Mouse (Mus musculus): Measurements from ENCODE around the gene Fam178b.

Gene Fam178b

DNA sequence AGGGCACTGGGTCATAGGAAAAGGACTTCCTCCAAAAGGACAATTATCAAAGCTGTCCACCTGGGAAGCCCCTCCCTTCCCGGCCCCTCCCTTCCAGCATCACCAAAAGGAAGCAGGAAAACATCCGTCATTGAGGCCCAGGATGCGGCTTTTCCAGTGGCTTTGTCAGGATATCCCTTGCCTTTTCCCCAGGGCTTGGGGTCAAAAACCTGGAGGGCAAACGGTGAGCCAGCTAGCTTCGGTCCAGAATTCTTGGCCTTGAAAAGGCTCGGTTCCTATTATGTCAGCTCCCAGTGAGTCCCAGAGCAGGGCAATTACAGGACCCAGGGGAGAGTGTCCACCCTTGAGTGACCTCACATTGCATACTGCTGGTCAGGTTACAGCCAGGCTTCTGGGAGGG lies 122.1 kb downstream of the Fam178b start:
- DNase-seq (ENCODE audit: low read depth, low spot score): no peak
- Histone ChIP-seq H3K27me3 (ENCODE audit: control insufficient read depth, insufficient read depth, low read length, poor library complexity, severe bottlenecking) (peaks cover 2% of the 10 kb centered on the region; the same call in 1 of the 2 replicates), H3K36me3 (ENCODE audit: control insufficient read depth, insufficient read depth, low read length, poor library complexity, severe bottlenecking) (no peaks in the 10 kb centered on the region)

- peaks cover 2% of the 10 kb centered on the region; the same call in 1 of the 2 replicates for H3K27me3 ChIP-seq (ENCODE audit: control insufficient read depth, insufficient read depth, low read length, poor library complexity, severe bottlenecking)
- no peak for DNase-seq (ENCODE audit: low read depth, low spot score)
- H3K36me3 ChIP-seq (ENCODE audit: control insufficient read depth, insufficient read depth, low read length, poor library complexity, severe bottlenecking): no peaks in the 10 kb centered on the region
Observed at GRCm38 (mm10) chr1:36559888-36560287, 123.1 kb downstream of the Fam178b start.

DNA sequence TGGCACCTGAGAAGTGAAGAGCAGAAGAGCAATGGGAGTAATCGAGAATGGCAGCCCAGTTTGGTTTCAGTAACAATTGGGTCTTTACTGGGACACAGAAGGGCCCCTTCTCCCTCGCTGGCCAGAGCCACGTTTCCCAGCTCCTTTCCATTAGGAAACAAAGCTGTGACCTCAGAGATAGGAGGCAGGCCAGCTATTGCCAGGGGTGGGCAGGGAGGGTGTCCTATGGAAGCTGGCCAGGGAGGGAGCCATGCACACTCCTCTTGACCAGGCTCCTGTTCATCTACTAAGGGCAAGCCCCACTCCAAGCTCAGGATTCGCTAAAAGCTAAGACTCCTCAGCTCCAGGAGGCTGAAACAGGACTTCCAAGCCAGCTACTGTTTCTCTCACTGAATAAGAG lies 123.7 kb downstream of the Fam178b start:
- DNase-seq (ENCODE audit: low read depth, low spot score): no peak
- H3K36me3 ChIP-seq (ENCODE audit: control insufficient read depth, insufficient read depth, low read length, poor library complexity, severe bottlenecking): no peaks in the 10 kb centered on the region
- H3K27me3 ChIP-seq (ENCODE audit: control insufficient read depth, insufficient read depth, low read length, poor library complexity, severe bottlenecking): peaks cover 2% of the 10 kb centered on the region; the same call in 1 of the 2 replicates

DNA sequence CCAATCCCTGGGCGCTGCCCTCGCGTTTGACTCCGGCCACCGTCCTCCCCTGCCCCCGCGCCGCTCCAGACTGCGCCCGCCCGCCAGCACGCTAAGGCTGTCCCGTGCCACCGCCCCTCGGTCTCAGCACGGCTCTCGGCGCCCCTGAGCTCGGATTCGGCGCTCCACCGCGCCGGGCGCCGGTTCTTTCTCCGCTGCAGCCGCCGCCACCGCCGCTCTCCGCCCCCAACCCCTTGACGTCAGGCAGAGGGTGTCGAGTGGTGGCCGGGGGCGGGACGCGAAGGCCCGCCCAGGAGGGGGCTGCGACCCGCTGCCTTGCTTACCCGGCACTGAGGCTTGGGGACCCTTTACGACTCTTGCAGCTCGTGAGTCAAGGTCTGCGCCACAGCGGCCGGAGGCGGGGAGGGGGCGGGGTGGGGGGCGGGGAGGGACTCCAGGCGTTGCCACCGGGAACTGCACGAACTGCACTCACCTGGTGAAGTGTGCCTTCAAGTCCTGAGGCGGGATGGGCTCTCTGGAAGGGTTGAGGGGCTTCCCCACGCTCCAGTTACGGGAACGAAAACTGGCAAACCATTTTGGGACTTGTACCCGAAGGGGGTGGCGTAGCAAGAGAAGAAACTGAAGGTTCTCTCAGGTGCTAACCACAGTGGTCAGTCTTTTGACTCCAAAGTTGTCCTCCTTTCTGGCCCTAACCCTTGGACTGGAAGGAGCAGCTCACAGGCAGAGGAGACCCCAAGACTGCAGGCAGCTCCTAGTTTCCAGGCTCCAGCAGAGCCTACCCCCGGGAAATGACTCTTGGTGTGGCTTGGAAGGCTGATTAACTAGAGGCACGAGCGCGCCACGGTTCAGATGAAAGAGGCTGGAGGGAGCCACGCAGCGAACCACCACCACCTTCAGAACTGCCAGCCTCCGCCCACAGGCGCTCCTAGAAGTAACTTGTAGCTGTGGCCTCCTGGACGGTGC lies 124.7 kb downstream of the Fam178b start, which contains the start of gene Sema4c:
TSS of gene Sema4c (minus strand) at position 319 of the 963 bp plus-strand sequence.
- DNase-seq (ENCODE audit: low read depth, low spot score): peak; percentile 46
- H3K27me3 ChIP-seq (ENCODE audit: control insufficient read depth, insufficient read depth, low read length, poor library complexity, severe bottlenecking): peaks cover 2% of the 10 kb centered on the region; the same call in 1 of the 2 replicates
- no peaks in the 10 kb centered on the region for H3K36me3 ChIP-seq (ENCODE audit: control insufficient read depth, insufficient read depth, low read length, poor library complexity, severe bottlenecking)

DNA sequence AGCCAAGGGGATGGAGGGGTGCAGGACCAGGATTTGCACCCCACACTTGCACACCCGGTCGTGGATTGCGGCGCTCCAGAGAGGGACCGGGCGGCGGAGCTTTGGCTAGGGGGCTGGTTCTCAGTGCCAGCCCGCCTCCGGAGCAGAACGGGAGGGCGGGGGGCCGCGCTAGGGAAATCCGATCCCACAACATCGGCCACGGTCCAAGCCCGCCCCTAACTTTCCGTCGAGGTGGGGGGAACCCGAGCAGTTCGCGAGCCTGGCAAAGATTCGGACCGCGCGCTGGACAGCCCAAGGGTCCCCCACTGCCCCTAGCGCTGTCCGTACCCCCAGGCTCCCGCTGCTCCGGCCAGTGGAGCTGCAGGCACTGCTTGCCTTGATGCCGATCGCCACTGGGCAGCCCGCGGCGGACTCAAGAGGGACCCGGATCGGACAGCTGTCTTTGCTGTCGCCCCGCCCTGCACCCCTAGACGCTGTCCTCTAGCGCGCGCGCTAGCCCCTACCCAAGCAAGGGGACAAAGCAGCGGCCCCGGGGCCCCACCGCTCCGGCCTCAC lies 125.4 kb downstream of the Fam178b start:
- no peak for DNase-seq (ENCODE audit: low read depth, low spot score)
- Histone ChIP-seq H3K36me3 (ENCODE audit: control insufficient read depth, insufficient read depth, low read length, poor library complexity, severe bottlenecking) (no peaks in the 10 kb centered on the region), H3K27me3 (ENCODE audit: control insufficient read depth, insufficient read depth, low read length, poor library complexity, severe bottlenecking) (peaks cover 2% of the 10 kb centered on the region; the same call in 1 of the 2 replicates)

GRCm38 (mm10) chr1:36556553-36557456 lies 126.2 kb downstream of the Fam178b start:
- H3K36me3 ChIP-seq (ENCODE audit: control insufficient read depth, insufficient read depth, low read length, poor library complexity, severe bottlenecking): no peaks in the 10 kb centered on the region
- peaks cover 2% of the 10 kb centered on the region; the same call in 1 of the 2 replicates for H3K27me3 ChIP-seq (ENCODE audit: control insufficient read depth, insufficient read depth, low read length, poor library complexity, severe bottlenecking)
- DNase-seq (ENCODE audit: low read depth, low spot score): peak; percentile 68

- peaks cover 2% of the 10 kb centered on the region; the same call in 1 of the 2 replicates for H3K27me3 ChIP-seq (ENCODE audit: control insufficient read depth, insufficient read depth, low read length, poor library complexity, severe bottlenecking)
- no peak for DNase-seq (ENCODE audit: low read depth, low spot score)
- H3K36me3 ChIP-seq (ENCODE audit: control insufficient read depth, insufficient read depth, low read length, poor library complexity, severe bottlenecking): no peaks in the 10 kb centered on the region
Observed at GRCm38 (mm10) chr1:36555798-36556395, 127.1 kb downstream of the Fam178b start.

DNA sequence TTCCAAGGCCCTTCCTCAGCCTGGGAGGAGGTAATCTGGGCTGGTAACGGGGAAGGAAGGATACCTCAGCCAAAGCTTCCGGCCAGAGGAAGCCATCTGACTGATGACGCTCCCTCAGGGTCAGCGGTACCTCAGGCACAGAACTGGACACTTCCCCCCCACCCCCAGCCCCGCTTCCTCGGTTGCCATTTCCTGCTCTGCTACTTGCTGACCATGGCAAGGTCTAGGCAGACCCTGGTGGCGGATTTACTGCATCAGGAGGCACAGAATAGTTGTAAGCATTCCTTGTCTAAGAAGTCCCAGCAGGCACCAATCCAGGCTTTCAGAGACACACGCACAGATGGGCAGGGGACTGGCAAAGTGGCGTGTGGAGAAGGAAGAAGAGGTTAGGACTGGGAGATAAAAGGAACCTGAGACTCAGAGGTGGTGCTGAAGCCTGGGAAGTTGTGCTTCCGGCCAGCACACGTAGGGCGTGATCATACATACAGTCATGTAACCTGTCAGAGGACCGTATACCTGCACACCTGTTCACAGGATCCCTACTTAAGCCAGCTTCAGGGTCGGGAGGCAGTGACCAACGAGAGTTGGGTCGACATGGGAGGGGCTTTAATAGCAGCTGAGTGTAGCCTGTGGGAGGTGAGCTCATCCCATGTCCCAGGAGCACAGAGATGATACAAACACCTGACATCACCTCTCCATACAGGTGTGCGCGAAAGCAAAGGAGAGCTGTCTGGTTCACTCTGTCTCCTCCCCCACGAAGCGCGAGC lies 128.2 kb downstream of the Fam178b start:
- Histone ChIP-seq H3K27me3 (ENCODE audit: control insufficient read depth, insufficient read depth, low read length, poor library complexity, severe bottlenecking) (peaks cover 2% of the 10 kb centered on the region; the same call in 1 of the 2 replicates), H3K36me3 (ENCODE audit: control insufficient read depth, insufficient read depth, low read length, poor library complexity, severe bottlenecking) (no peaks in the 10 kb centered on the region)
- DNase-seq (ENCODE audit: low read depth, low spot score): no peak

GRCm38 (mm10) chr1:36552506-36552905 lies 130.5 kb downstream of the Fam178b start:
- no peaks in the 10 kb centered on the region for H3K36me3 ChIP-seq (ENCODE audit: control insufficient read depth, insufficient read depth, low read length, poor library complexity, severe bottlenecking)

DNA sequence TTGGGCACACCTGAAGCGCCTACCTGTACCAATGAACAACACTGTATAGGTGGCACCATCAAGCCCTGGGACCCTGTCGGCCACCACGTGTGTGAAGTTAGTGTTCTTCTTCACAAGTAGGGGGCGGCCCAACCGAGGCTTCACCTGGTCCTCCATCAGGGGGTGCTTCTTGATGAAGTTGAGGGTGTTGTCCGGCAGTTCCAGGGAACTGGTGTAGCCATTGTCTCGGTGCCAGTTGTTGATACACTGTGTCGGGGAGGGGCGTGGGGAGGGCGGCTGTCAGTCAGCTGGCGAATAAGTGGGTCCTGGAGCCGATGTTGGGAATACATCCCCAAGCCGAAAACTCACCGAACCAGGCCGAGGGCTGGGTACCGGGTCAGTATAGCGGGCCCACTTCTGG lies 131.1 kb downstream of the Fam178b start:
- no peak for DNase-seq (ENCODE audit: low read depth, low spot score)
- Histone ChIP-seq H3K36me3 (ENCODE audit: control insufficient read depth, insufficient read depth, low read length, poor library complexity, severe bottlenecking) (no peaks in the 10 kb centered on the region), H3K27me3 (ENCODE audit: control insufficient read depth, insufficient read depth, low read length, poor library complexity, severe bottlenecking) (no peaks in the 10 kb centered on the region)

More at GRCm38 (mm10) chr1:36552506-36552905, 130.5 kb downstream of the Fam178b start:
- peaks cover 2% of the 10 kb centered on the region; the same call in 1 of the 2 replicates for H3K27me3 ChIP-seq (ENCODE audit: control insufficient read depth, insufficient read depth, low read length, poor library complexity, severe bottlenecking)
- no peak for DNase-seq (ENCODE audit: low read depth, low spot score)

DNA sequence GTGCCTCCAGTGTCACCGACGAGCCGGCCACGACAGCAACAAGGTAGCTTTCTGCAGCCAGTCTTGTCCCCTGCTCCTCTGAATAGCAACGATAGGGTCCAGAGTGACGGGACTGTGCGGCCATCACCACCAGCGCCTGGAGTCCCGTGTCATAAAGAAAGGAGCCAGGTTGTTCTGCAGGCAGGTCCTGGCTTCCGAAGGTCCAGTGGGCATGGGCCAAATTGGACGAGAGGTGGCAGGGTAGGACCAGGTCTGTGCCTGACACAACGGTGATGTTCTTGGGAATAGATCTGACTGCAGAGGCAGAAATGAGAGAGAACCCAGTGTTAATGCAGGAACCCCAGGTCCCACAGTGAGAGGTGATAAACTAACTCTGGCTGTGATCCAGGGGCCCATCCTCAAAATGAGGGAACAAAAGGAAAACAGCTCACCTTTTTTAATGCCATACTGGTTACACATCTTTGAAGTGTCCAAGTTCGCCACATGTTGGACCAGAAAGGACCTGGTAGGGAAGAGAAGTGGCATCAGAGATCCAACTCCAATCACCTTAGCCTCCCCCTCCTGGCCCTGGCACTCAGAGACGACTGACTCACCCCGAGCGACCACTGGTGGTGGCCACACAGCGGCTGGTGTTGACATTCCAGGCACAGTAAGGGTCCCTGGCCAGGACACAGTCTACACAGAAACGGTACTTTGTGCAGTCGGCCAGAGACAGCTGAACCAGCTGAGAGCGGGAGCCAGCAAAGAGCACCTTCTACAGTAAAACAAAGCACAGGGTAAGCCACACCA lies 132.7 kb downstream of the Fam178b start:
- Histone ChIP-seq H3K36me3 (ENCODE audit: control insufficient read depth, insufficient read depth, low read length, poor library complexity, severe bottlenecking) (no peaks in the 10 kb centered on the region), H3K27me3 (ENCODE audit: control insufficient read depth, insufficient read depth, low read length, poor library complexity, severe bottlenecking) (no peaks in the 10 kb centered on the region)
- DNase-seq (ENCODE audit: low read depth, low spot score): no peak

DNA sequence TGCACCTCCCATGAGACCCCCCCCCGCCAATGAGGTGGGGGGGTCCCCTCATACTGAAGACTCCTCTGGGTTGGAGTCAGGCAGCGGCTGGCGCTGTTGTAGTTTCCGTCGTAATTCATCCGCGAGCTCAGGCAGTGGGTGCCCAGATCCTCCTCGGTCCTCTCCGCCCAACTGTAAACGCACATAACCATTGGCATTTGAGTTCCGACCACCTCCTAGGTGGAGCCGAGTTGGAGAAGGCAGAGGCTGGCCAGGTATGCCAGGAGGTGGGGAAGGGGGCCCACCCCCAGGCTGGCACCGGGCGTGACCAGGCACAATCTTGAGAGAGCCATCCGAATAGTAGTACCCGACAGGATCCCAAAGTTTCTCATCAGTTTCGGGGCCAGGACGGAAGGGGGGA lies 133.5 kb downstream of the Fam178b start:
- H3K36me3 ChIP-seq (ENCODE audit: control insufficient read depth, insufficient read depth, low read length, poor library complexity, severe bottlenecking): no peaks in the 10 kb centered on the region
- H3K27me3 ChIP-seq (ENCODE audit: control insufficient read depth, insufficient read depth, low read length, poor library complexity, severe bottlenecking): no peaks in the 10 kb centered on the region
- no peak for DNase-seq (ENCODE audit: low read depth, low spot score)

DNA sequence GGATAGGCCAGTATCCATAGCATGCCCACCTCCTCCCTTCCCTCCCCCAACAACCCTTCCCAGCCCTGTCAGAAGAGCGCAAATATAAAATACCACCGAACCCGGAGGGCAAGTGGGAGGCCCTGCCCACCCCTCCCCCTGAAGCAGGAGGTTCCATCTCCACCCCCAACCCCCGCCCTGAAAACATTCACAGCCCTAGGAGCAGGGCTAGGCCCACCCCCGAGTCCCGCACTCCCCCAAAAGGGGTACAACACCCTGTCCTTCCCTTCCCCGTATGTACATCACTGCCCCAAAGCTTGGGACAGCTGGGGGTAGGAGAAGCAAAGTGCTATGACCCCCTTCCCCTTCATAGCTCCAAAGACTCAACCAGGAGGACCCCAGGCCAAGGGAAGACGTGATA lies 134.2 kb downstream of the Fam178b start:
- H3K36me3 ChIP-seq (ENCODE audit: control insufficient read depth, insufficient read depth, low read length, poor library complexity, severe bottlenecking): 0 out of 2 replicates have a peak, but pooled peaks cover 1% of the 10 kb centered on the region
- no peak for DNase-seq (ENCODE audit: low read depth, low spot score)

More for the DNA sequence above, 134.2 kb downstream of the Fam178b start:
- H3K27me3 ChIP-seq (ENCODE audit: control insufficient read depth, insufficient read depth, low read length, poor library complexity, severe bottlenecking): no peaks in the 10 kb centered on the region
